Mouse (Mus musculus) cortical plate, adult 2 months (tissue): Measurements from ENCODE around the gene Plp2. TPM values are rescaled to one million over a fixed set of nuclear protein-coding genes. Genes with fewer than 3 reads are reported as not detected.

Source experiments
- H3K27ac ChIP-seq: fragments of 200-500 bp; 2 replicates; pipeline ENCODE4 v1.5.1; 2012; ENCODE audit warnings: low read length, control low read depth, inconsistent platforms; ENCODE audit not compliant: insufficient read depth
- H3K4me1 ChIP-seq: fragments of 200-500 bp; 2 replicates; pipeline ENCODE4 v1.6.1; 2011; ENCODE audit warnings: low read length; ENCODE audit not compliant: control insufficient read depth, insufficient read depth
- H3K4me3 ChIP-seq: fragments of 200-500 bp; 2 replicates; pipeline ENCODE4 v1.5.1; 2011; ENCODE audit warnings: mild to moderate bottlenecking, low read length, control low read depth; ENCODE audit not compliant: insufficient read depth
- CTCF ChIP-seq: fragments of 200-500 bp; IDR thresholded peaks from 2 replicates; pipeline ENCODE4 v1.5.1; 2011; ENCODE audit warnings: mild to moderate bottlenecking, control low read depth, low read length; ENCODE audit not compliant: insufficient read depth; ENCODE audit errors: extremely low read depth
- POLR2A ChIP-seq: fragments of 200-500 bp; IDR thresholded peaks from 2 replicates; pipeline ENCODE4 v1.6.1; 2011; ENCODE audit warnings: mild to moderate bottlenecking, low read length, control low read depth; ENCODE audit not compliant: insufficient read depth; ENCODE audit errors: extremely low read depth
- polyA plus RNA-seq: library from polyadenylated mRNA; depleted of rRNA; stranded (reverse); fragments of >200 nt; gene quantifications from 2 replicates; pipeline ENCODE4 v1.2.3, GENCODE M21; 2012; rRNA removed

Gene Plp2
- polyA plus RNA-seq, 1 experiment, result 14.5 TPM

DNA sequence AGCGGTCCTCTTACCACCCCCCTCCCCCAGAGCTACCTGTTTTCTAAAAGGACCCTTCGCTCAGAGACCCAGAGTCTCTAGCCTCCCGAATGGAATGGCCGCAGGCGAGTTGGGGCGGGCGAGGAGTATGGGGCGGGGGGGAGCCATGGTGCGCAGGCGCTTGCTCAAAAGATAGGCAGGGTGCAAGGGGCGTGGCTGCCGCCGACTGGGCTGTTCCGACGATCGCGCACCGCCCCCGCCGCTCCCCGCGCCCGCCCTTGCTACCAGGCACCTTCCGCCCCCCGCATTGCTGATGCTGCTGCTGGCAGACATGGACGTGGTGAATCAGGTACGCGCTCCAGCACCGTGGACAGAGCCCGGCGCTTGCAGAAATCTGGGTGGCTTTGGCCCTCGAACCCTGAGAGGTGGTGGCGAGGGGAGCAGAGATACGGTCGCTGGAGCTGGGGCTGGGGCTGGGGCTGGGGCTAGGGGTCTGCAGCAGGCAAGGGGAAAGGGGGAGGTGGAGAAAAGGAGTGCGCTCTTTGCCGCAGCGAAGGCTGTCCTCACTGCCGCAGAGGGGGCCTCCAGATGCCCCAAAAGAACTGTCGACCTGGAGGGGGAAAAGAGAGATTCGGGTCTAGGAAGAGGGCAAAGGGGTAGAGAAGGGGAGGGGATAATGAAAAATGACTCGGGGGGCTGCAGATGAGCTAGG lies 32.6 kb downstream of the Plp2 start, which contains the start of gene Syp:
Syp (plus strand) TSS at position 71 of the 691 bp plus-strand sequence.
- Histone ChIP-seq H3K4me3 (peak within 1 kb of the TSS; percentile 92), H3K27ac (peak within 1 kb of the TSS; percentile 93), H3K4me1 (peaks cover 5% of the 10 kb centered on the region)
- TF ChIP-seq CTCF, result no peak
- no peak for TF ChIP-seq POLR2A

DNA sequence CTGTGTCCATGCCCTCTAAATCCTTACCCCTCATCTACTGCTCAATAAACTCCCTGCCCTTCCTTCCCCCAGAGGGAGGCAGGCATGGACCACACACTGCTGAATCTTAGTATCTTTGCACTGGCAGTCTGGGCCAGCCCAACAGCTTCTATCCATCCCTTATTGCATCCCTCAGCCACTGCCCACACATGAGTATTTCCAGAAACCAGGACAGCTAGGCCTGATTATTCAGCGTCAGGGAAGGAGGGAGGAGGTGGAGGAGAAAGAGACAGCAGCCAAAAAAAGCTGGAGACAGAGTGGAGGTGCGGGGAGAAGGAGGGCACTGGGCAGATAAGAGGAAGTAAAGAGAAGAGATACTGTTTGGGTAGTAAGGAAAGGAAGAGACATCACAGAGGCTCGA lies 36.1 kb downstream of the Plp2 start:
- peak overlapping the region; percentile 78 for H3K27ac ChIP-seq
- TF ChIP-seq POLR2A (no peak), CTCF (no peak)
- no peak overlapping the region for H3K4me3 ChIP-seq
- H3K4me1 ChIP-seq, result peaks cover 1% of the 10 kb centered on the region; the same call in 1 of the 2 replicates

DNA sequence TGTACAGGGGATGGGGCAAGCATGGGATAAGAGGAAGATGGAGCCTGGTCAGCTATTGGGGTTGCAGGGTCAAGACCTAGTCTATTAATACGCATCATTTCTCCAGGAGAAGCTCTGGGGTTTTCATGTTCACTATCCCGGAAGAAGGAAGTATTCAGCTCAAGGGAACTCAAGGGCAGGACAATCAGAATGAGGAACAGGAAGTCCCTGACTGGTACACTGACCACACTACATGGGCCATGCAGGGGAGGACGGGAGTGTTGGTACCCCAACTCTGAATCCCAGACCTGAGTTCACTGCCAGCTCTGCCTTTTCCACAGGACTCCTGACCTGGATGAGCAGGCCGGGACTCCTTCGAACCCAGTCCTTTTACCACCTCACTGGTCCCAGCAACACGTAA lies 38.6 kb downstream of the Plp2 start:
- Histone ChIP-seq H3K4me3 (no peak overlapping the region), H3K4me1 (peaks cover 1% of the 10 kb centered on the region; the same call in 1 of the 2 replicates)

More for the DNA sequence above, 38.6 kb downstream of the Plp2 start:
- no peak overlapping the region for H3K27ac ChIP-seq
- TF ChIP-seq CTCF, result no peak
- no peak for TF ChIP-seq POLR2A

Other genes starting within 250 kb of the Plp2 start
- 0.04 TPM in 1 of 2 replicates, not detected in the other for gene Foxp3, start 97.7 kb downstream of the Plp2 start, polyA plus RNA-seq
- 13.9 and 14.2 TPM in 2 replicates for gene Ppp1r3f, start 97.1 kb downstream of the Plp2 start, polyA plus RNA-seq
- gene Ccdc22, start 65.9 kb downstream of the Plp2 start, polyA plus RNA-seq, result 36.1 and 39.7 TPM in 2 replicates
- 0.17 and 0.26 TPM in 2 replicates for gene Cacna1f, start 64.3 kb downstream of the Plp2 start, polyA plus RNA-seq
- 1,108 and 1,136 TPM in 2 replicates for gene Syp, start 32.9 kb downstream of the Plp2 start, polyA plus RNA-seq
- 2.1 and 2.5 TPM in 2 replicates for gene Prickle3, start 14.1 kb downstream of the Plp2 start, polyA plus RNA-seq
- gene Magix, start 9.9 kb upstream of the Plp2 start, polyA plus RNA-seq, result 0.96 and 1.2 TPM in 2 replicates
- 26.7 and 28.3 TPM in 2 replicates for gene Gpkow, start 25.7 kb upstream of the Plp2 start, polyA plus RNA-seq
- gene Wdr45, start 42.9 kb upstream of the Plp2 start, polyA plus RNA-seq, result 77.0 and 84.9 TPM in 2 replicates
- 0.46 TPM in 1 of 2 replicates, not detected in the other for gene Gm45208, start 50.9 kb upstream of the Plp2 start, polyA plus RNA-seq
- 131 and 135 TPM in 2 replicates for gene Praf2, start 57.0 kb upstream of the Plp2 start, polyA plus RNA-seq
- gene Ccdc120, start 79.5 kb upstream of the Plp2 start, polyA plus RNA-seq, result 23.2 and 23.9 TPM in 2 replicates
- 20.6 and 21.4 TPM in 2 replicates for gene Tfe3, start 91.2 kb upstream of the Plp2 start, polyA plus RNA-seq
- gene Gripap1, start 118.4 kb upstream of the Plp2 start, polyA plus RNA-seq, result 106 and 115 TPM in 2 replicates
- gene Kcnd1, start 150.9 kb upstream of the Plp2 start, polyA plus RNA-seq, result 7.6 and 7.9 TPM in 2 replicates
- 46.4 and 49.1 TPM in 2 replicates for gene Otud5, start 170.0 kb upstream of the Plp2 start, polyA plus RNA-seq
- 52.5 and 53.8 TPM in 2 replicates for gene Pim2, start 206.9 kb upstream of the Plp2 start, polyA plus RNA-seq
- gene Slc35a2, start 212.6 kb upstream of the Plp2 start, polyA plus RNA-seq, result 50.2 and 52.7 TPM in 2 replicates
- gene Pqbp1, start 227.9 kb upstream of the Plp2 start, polyA plus RNA-seq, result 137 and 157 TPM in 2 replicates
- gene Timm17b, start 228.0 kb upstream of the Plp2 start, polyA plus RNA-seq, result 18.5 and 20.1 TPM in 2 replicates
- not detected in 2 replicates for gene Gm10491, start 236.4 kb upstream of the Plp2 start, polyA plus RNA-seq
- gene Gm10490, start 238.2 kb upstream of the Plp2 start, polyA plus RNA-seq, result not detected in 2 replicates
- gene Pcsk1n, start 248.4 kb upstream of the Plp2 start, polyA plus RNA-seq, result 580 and 602 TPM in 2 replicates